Mouse (Mus musculus) forebrain, embryonic 11.5 days (tissue): ENCODE measurements around the gene 5730480H06Rik. TPM values are rescaled to one million over a fixed set of nuclear protein-coding genes. Genes with fewer than 3 reads are reported as not detected.

Experiments used
- ATAC-seq: fragments of 200-750 bp; cut with Nextera tagmentation; replicated peaks from 2 replicates; pipeline ENCODE4 v1.8.0; 2017; ENCODE audit warnings: moderate TSS enrichment; ENCODE audit not compliant: low FRiP score
- DNase-seq: peaks from one replicate; pipeline ENCODE4 v3.0.0-alpha.2; 2017; ENCODE audit warnings: low spot score
- H3K27ac ChIP-seq: fragments of 300-500 bp; sonication (generic); 2 replicates; pipeline ENCODE4 v1.5.1; 2014; ENCODE audit warnings: low read depth, low read length
- H3K27me3 ChIP-seq: fragments of 300-500 bp; sonication (generic); 2 replicates; pipeline ENCODE4 v1.6.1; 2014; ENCODE audit warnings: mild to moderate bottlenecking, low read length, mixed read lengths; ENCODE audit not compliant: control insufficient read depth, insufficient read depth
- H3K36me3 ChIP-seq: fragments of 300-500 bp; sonication (generic); 2 replicates; pipeline ENCODE4 v1.6.1; 2014; ENCODE audit warnings: mild to moderate bottlenecking, low read length, moderate library complexity, mixed read lengths; ENCODE audit not compliant: control insufficient read depth, insufficient read depth
- H3K4me1 ChIP-seq: fragments of 300-500 bp; sonication (generic); replicated peaks from 2 replicates; pipeline ENCODE4 v1.6.1; 2014; ENCODE audit warnings: low read length, mixed read lengths; ENCODE audit not compliant: control insufficient read depth, insufficient read depth
- H3K4me2 ChIP-seq: fragments of 300-500 bp; sonication (generic); 2 replicates; pipeline ENCODE4 v1.6.1; 2014; ENCODE audit warnings: low read depth, mild to moderate bottlenecking, low read length, moderate library complexity, mixed read lengths; ENCODE audit not compliant: severe bottlenecking
- H3K4me3 ChIP-seq: fragments of 300-500 bp; sonication (generic); 2 replicates; pipeline ENCODE4 v1.5.1; 2014; ENCODE audit warnings: low read depth, low read length
- H3K9ac ChIP-seq: fragments of 300-500 bp; sonication (generic); 2 replicates; pipeline ENCODE4 v1.6.1; 2014; ENCODE audit warnings: low read length
- H3K9me3 ChIP-seq: fragments of 300-500 bp; sonication (generic); 2 replicates; pipeline ENCODE4 v1.6.1; 2016; ENCODE audit warnings: low read length, mixed read lengths; ENCODE audit not compliant: control insufficient read depth
- WGBS: fragments of 180-500 bp; shearing (Covaris S2); extraction: QIAGEN DNeasy Blood & Tissue Kit; methylation state at CpG from one replicate; pipeline ENCODE4 v1.1.7; 2014; 5-methylcytosine and 5-hydroxymethylcytosine counted together
- polyA plus RNA-seq: library from polyadenylated mRNA; unstranded; fragments of >200 nt; fragmentation: Nextera tagmentation; extraction: Ambion mirVana; gene quantifications from 2 replicates; pipeline ENCODE4 v1.2.1, GENCODE M21; 2014

The 5730480H06Rik gene
- polyA plus RNA-seq, 1 experiment from 2014 or later = 33.1 TPM

GRCm38 (mm10) chr5:48408276-48408675, 80.5 kb downstream of the 5730480H06Rik start:
- DNase-seq = no peak
- H3K4me2 ChIP-seq = no peak overlapping the region
- no peaks in the 10 kb centered on the region for H3K9me3 ChIP-seq
- ATAC-seq = no peak
- 90% methylated on average over 4 of the region's 4 CpGs for WGBS
- H3K4me1 ChIP-seq = no peaks in the 10 kb centered on the region
- H3K36me3 ChIP-seq = no peaks in the 10 kb centered on the region
- H3K27ac ChIP-seq = no peak overlapping the region
- no peak overlapping the region for H3K4me3 ChIP-seq
- no peak overlapping the region for H3K9ac ChIP-seq
- no peaks in the 10 kb centered on the region for H3K27me3 ChIP-seq

- Histone ChIP-seq H3K4me2 (no peak overlapping the region), H3K4me3 (no peak overlapping the region), H3K27ac (no peak overlapping the region), H3K36me3 (no peaks in the 10 kb centered on the region), H3K4me1 (no peaks in the 10 kb centered on the region), H3K27me3 (no peaks in the 10 kb centered on the region), H3K9ac (no peak overlapping the region), H3K9me3 (no peaks in the 10 kb centered on the region)
- ATAC-seq (no peak), DNase-seq (no peak)
- 77% methylated on average over 5 of the region's 5 CpGs for WGBS
Measured at GRCm38 (mm10) chr5:48410348-48410747, 82.6 kb downstream of the 5730480H06Rik start.

- no peak overlapping the region for H3K4me3 ChIP-seq
- ATAC-seq (no peak), DNase-seq (no peak)
- no peaks in the 10 kb centered on the region for H3K9me3 ChIP-seq
- H3K27ac ChIP-seq = no peak overlapping the region
- H3K27me3 ChIP-seq = no peaks in the 10 kb centered on the region
- H3K9ac ChIP-seq = no peak overlapping the region
- H3K36me3 ChIP-seq = no peaks in the 10 kb centered on the region
- no peak overlapping the region for H3K4me2 ChIP-seq
- 76% methylated on average over 4 of the region's 4 CpGs for WGBS
- no peaks in the 10 kb centered on the region for H3K4me1 ChIP-seq
Measured at GRCm38 (mm10) chr5:48411462-48411861, 83.7 kb downstream of the 5730480H06Rik start.

- 95% methylated on average over 4 of the region's 4 CpGs for WGBS
- H3K9ac ChIP-seq = no peak overlapping the region
- H3K4me3 ChIP-seq = no peak overlapping the region
- no peaks in the 10 kb centered on the region for H3K36me3 ChIP-seq
- DNase-seq = no peak
- H3K4me1 ChIP-seq = no peaks in the 10 kb centered on the region
- H3K9me3 ChIP-seq = no peaks in the 10 kb centered on the region
- no peak overlapping the region for H3K27ac ChIP-seq
- no peak for ATAC-seq
- H3K27me3 ChIP-seq = no peaks in the 10 kb centered on the region
- no peak overlapping the region for H3K4me2 ChIP-seq
Measured at GRCm38 (mm10) chr5:48412261-48412660, 84.5 kb downstream of the 5730480H06Rik start.

DNA sequence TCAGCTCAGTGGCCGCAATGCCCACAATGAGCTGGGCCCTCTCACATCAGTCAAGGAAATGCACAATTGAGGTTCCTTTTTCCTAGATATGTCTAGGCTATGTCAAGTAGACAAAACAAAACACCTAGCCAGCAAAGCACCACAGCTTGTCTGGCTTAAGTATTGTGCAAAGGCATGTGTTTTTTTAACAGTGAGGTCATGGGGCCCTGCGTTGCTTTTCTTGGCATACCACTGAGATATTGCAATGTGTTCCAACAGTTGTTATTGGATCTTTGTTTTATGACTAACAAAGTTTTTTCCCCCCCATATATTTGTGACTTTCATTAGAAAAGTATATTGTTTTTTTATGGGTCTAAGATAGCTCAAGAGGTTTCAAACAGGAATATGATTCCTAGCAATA, 92.0 kb downstream of the 5730480H06Rik start:
- no peak overlapping the region for H3K27ac ChIP-seq
- no peak overlapping the region for H3K9ac ChIP-seq
- WGBS = 94% methylated on average over 2 of the region's 2 CpGs
- H3K27me3 ChIP-seq = no peaks in the 10 kb centered on the region
- no peak for DNase-seq
- no peaks in the 10 kb centered on the region for H3K36me3 ChIP-seq
- H3K4me2 ChIP-seq = no peak overlapping the region
- ATAC-seq = no peak
- no peaks in the 10 kb centered on the region for H3K9me3 ChIP-seq
- no peaks in the 10 kb centered on the region for H3K4me1 ChIP-seq
- H3K4me3 ChIP-seq = no peak overlapping the region

DNA sequence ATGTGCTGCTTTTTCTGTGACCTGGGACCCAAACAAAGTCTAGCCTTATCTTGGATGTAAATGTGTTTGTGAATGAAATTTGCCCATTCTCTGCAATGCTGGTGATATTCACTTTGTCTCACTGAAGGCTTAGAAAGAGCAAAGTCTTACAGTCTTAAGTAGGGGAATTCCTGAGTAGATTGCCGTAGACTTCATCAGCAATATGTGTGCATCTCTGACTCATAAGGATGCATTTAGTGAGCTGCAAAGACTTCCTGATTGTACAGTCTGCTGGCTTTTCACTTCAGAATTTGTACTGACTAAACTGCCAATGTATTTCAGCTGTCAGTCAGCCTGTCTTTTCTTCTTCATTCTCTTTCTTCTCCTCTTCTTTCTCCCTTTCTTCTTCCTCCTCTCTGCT, 94.2 kb downstream of the 5730480H06Rik start:
- H3K4me2 ChIP-seq = no peak overlapping the region
- no peak overlapping the region for H3K4me3 ChIP-seq
- H3K9me3 ChIP-seq = no peaks in the 10 kb centered on the region
- WGBS = 100% methylated on average over 1 of the region's 1 CpGs
- H3K27me3 ChIP-seq = no peaks in the 10 kb centered on the region
- DNase-seq (no peak), ATAC-seq (no peak)
- H3K36me3 ChIP-seq = no peaks in the 10 kb centered on the region
- H3K9ac ChIP-seq = no peak overlapping the region
- H3K4me1 ChIP-seq = no peaks in the 10 kb centered on the region
- no peak overlapping the region for H3K27ac ChIP-seq

DNA sequence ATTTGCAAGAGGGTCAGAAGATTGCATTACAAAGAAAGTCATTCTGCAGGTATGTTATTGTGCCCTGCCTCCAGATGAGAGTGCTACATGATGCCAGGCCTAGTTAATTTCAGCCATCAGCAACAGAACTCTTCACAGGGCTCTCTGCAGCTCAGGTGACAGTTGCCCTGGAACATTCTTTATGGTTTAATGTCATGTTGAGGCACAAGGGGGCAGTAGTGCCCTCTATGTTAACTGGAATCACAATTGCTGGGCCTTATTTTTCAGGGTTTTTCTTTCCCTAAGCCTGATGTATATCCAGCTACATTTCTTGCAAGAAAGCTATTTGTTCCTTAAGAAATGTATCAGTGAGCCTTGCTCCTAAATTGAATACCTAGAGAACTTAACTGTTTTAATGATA, 102.7 kb downstream of the 5730480H06Rik start:
- Histone ChIP-seq H3K9me3 (no peaks in the 10 kb centered on the region), H3K4me2 (no peak overlapping the region), H3K4me1 (no peaks in the 10 kb centered on the region), H3K4me3 (no peak overlapping the region), H3K9ac (no peak overlapping the region), H3K36me3 (no peaks in the 10 kb centered on the region), H3K27me3 (no peaks in the 10 kb centered on the region), H3K27ac (no peak overlapping the region)
- ATAC-seq (peak; percentile 58), DNase-seq (peak; percentile 57)

DNA sequence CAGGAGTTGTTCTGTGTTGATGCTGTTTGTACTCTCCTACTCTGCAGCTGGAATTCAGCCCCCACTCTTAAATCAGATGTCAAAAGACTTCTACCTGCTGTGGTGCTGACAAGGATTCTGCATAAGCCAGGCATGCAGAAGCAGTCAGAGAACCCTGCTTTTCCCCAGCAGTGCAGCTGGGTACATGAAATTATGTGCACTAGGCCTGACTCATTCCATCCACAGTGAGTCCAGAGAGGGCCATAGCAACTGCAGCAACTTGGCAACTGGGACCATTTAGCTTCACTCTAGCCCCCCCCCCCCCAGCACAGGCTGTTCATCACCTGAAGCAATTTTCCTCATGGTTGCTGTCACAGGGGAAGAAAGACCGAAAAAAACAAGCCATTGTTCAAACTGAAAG, 121.1 kb downstream of the 5730480H06Rik start:
- Histone ChIP-seq H3K9me3 (no peaks in the 10 kb centered on the region), H3K9ac (no peak overlapping the region), H3K4me3 (no peak overlapping the region), H3K27ac (no peak overlapping the region), H3K36me3 (no peaks in the 10 kb centered on the region), H3K4me1 (no peaks in the 10 kb centered on the region), H3K27me3 (no peaks in the 10 kb centered on the region), H3K4me2 (no peak overlapping the region)
- 94% methylated on average over 1 of the region's 1 CpGs for WGBS
- ATAC-seq (no peak), DNase-seq (no peak)

- H3K4me1 ChIP-seq = no peaks in the 10 kb centered on the region
- no peaks in the 10 kb centered on the region for H3K9me3 ChIP-seq
- DNase-seq = no peak
- no peak for ATAC-seq
- no peak overlapping the region for H3K4me2 ChIP-seq
- no peaks in the 10 kb centered on the region for H3K27me3 ChIP-seq
- H3K9ac ChIP-seq = no peak overlapping the region
- H3K36me3 ChIP-seq = no peaks in the 10 kb centered on the region
- H3K4me3 ChIP-seq = no peak overlapping the region
- WGBS = 77% methylated on average over 2 of the region's 2 CpGs
- no peak overlapping the region for H3K27ac ChIP-seq
Measured at GRCm38 (mm10) chr5:48460221-48460620, 132.5 kb downstream of the 5730480H06Rik start.
